Mouse (Mus musculus): ENCODE data around the gene Ugt1a8. TPM values are rescaled to one million over a fixed set of nuclear protein-coding genes. Genes with fewer than 3 reads are reported as not detected.
"Not testable (repeated sequence)": the region's sequence is repeated elsewhere in the genome, so short reads cannot be mapped to it uniquely, and the experiment has no call there.

Ugt1a8 gene
- polyA plus RNA-seq, 1 experiment from 2014 or later = not detected

DNA sequence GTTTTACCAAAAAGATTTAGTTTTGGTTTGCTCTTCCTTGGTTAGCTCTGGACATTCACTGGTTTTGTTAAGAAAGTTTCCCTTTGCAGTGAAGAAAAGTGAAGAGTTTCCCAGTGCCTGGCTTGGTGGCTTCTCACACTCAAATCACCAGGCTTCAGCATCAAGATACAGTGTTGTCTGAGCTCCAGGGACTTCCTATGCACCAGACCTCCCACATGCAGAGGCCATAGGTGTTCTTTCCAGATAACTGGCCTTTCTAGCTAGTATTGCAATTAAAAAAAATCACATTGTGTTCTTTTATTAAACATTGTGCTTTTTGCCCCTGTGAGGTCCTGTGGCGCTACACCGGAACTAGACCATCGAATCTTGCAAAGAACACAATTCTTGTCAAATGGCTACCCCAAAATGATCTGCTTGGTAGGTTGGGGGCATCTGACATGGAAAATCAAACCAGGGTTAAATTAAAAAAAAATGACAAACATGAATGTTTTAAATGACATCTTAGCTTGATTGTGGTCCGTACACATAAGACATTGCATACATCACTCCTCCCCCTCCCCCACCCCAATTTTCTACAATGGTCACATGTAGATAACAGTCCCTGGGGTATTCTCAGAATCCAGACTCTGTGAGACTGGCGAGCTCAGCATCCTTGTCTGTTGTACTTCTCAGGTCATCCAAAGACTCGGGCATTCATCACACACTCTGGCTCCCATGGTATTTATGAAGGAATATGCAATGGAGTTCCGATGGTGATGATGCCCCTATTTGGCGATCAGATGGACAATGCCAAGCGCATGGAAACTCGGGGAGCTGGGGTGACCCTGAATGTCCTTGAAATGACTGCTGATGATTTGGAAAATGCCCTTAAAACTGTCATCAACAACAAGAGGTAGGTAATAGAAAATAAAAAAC lies 128.1 kb downstream of the Ugt1a8 start:
- ATAC-seq (ENCODE audit: insufficient number of reproducible peaks, low FRiP score, low TSS enrichment, low read depth) = no peak

DNA sequence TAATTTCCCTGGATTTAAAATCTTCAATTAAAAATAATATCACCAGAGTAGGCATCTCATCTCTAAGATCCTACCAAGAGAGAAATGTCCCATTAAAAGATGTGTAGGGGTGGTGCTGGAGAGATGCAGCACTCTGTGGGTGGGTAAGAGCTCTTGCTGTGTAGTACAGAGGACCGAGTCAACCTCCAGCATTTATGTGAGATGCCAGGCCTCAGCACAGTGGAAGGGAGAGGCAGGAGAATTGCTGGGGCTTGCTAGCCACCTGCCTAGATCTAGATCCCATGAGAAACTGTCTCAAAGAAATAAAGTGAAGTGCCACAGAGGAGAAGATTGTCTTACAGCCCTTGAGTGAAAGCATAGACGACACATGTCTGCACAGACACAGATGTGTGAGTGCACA lies 128.9 kb downstream of the Ugt1a8 start:
- no peak overlapping the region for H3K9ac ChIP-seq
- no peak for ATAC-seq (ENCODE audit: insufficient number of reproducible peaks, low FRiP score, low TSS enrichment, low read depth)
- H3K27me3 ChIP-seq = no peaks in the 10 kb centered on the region
- no peaks in the 10 kb centered on the region for H3K36me3 ChIP-seq
- no peak overlapping the region for H3K4me3 ChIP-seq (replicated peaks)
- H3K27ac ChIP-seq (replicated peaks) = no peak overlapping the region
- H3K4me2 ChIP-seq (replicated peaks) = no peak overlapping the region
- no peaks in the 10 kb centered on the region for H3K4me1 ChIP-seq
- peaks cover 52% of the 10 kb centered on the region for H3K9me3 ChIP-seq (replicated peaks)
- WGBS = 48% methylated on average over 2 of the region's 2 CpGs

More for the DNA sequence above, 128.1 kb downstream of the Ugt1a8 start:
- no peaks in the 10 kb centered on the region for H3K4me1 ChIP-seq
- no peak overlapping the region for H3K4me3 ChIP-seq (replicated peaks)
- H3K27me3 ChIP-seq = no peaks in the 10 kb centered on the region
- H3K9me3 ChIP-seq (replicated peaks) = peaks cover 55% of the 10 kb centered on the region
- no peak overlapping the region for H3K9ac ChIP-seq
- H3K4me2 ChIP-seq (replicated peaks) = no peak overlapping the region
- H3K27ac ChIP-seq (replicated peaks) = no peak overlapping the region
- 69% methylated on average over 10 of the region's 10 CpGs for WGBS
- no peaks in the 10 kb centered on the region for H3K36me3 ChIP-seq

DNA sequence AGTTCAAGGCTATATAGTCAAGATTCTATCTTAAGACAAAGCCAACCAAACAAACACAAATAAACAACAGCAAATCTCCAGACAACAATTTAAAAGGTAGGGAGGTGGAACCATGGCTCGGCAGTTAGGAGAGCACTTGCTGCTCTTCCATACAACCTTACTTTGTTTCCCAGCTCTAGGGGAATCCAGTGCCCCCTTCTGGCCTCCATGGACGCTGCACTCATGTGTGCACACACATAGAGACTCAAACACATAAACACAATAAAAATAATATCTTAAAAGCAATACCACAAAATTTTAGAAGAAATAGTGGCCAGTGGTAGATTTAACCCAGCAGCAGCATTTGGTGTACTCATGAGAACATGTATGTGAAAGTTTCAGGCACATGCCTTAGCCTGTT lies 129.5 kb downstream of the Ugt1a8 start:
- Histone ChIP-seq H3K36me3 (no peaks in the 10 kb centered on the region), H3K9me3 (replicated peaks) (peaks cover 46% of the 10 kb centered on the region), H3K4me1 (no peaks in the 10 kb centered on the region), H3K9ac (no peak overlapping the region), H3K4me3 (replicated peaks) (no peak overlapping the region), H3K4me2 (replicated peaks) (no peak overlapping the region), H3K27ac (replicated peaks) (no peak overlapping the region), H3K27me3 (no peaks in the 10 kb centered on the region)
- no peak for ATAC-seq (ENCODE audit: insufficient number of reproducible peaks, low FRiP score, low TSS enrichment, low read depth)
- WGBS = 56% methylated on average over 2 of the region's 2 CpGs

DNA sequence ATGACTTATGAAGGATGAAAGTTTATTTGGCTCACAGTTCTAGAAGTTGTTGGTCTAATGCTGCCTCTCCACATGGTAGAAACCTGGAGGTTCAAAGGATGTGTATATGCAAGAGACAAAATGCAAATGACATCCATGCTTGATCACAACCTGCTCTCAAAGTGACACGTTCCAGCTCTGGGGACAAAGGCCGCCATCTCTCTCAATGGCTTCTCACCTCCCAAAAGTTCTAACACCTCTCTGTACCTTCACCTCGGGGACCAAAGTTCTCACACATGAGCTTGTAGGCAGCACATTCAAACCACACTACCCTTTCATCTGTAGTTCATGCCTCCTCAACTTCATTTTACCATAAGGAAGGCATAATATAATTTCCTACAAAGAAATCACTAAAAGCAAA lies 130.0 kb downstream of the Ugt1a8 start:
- Histone ChIP-seq H3K9ac (no peak overlapping the region), H3K27ac (replicated peaks) (no peak overlapping the region), H3K36me3 (no peaks in the 10 kb centered on the region), H3K9me3 (replicated peaks) (peaks cover 42% of the 10 kb centered on the region), H3K4me3 (replicated peaks) (no peak overlapping the region), H3K27me3 (no peaks in the 10 kb centered on the region), H3K4me2 (replicated peaks) (no peak overlapping the region), H3K4me1 (no peaks in the 10 kb centered on the region)
- no peak for ATAC-seq (ENCODE audit: insufficient number of reproducible peaks, low FRiP score, low TSS enrichment, low read depth)
- WGBS = 37% methylated on average over 3 of the region's 3 CpGs

DNA sequence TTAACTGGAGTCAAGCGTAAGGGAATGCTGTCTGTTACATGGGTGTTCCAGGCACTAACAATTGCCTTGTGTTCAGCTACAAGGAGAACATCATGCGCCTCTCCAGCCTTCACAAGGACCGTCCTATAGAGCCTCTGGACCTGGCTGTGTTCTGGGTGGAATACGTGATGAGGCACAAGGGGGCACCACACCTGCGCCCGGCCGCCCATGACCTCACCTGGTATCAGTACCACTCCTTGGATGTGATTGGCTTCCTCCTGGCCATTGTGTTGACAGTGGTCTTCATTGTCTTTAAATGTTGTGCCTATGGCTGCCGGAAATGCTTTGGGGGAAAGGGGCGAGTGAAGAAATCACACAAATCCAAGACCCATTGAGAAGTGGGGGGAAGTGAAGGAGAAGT lies 130.4 kb downstream of the Ugt1a8 start:
- ATAC-seq (ENCODE audit: insufficient number of reproducible peaks, low FRiP score, low TSS enrichment, low read depth) = no peak
- Histone ChIP-seq H3K9ac (no peak overlapping the region), H3K36me3 (no peaks in the 10 kb centered on the region), H3K4me3 (replicated peaks) (no peak overlapping the region), H3K27me3 (no peaks in the 10 kb centered on the region), H3K9me3 (replicated peaks) (peaks cover 37% of the 10 kb centered on the region), H3K4me1 (no peaks in the 10 kb centered on the region), H3K27ac (replicated peaks) (no peak overlapping the region), H3K4me2 (replicated peaks) (no peak overlapping the region)
- WGBS = 73% methylated on average over 9 of the region's 9 CpGs

DNA sequence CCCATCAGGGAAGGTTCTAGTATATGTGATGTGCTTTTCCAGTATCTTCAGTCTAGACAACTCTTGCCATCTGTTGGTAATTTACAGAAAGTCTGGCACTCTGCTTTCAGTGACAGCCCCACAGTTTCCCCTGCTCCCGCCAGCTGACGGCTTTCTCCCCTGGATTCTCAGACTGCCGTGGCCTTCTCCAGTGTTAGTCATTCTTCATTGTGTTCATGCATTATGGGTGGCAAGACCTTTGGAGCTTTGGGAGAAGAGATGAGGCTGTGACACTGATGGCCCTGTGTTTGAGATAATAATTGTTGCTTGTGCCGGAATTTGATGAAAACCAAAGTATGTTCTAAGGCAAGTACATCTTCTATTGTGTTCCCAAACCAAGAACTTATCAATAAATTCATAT lies 131.0 kb downstream of the Ugt1a8 start:
- Histone ChIP-seq H3K27ac (replicated peaks) (no peak overlapping the region), H3K4me1 (no peaks in the 10 kb centered on the region), H3K4me2 (replicated peaks) (no peak overlapping the region), H3K27me3 (no peaks in the 10 kb centered on the region), H3K9ac (no peak overlapping the region), H3K9me3 (replicated peaks) (peaks cover 32% of the 10 kb centered on the region), H3K36me3 (no peaks in the 10 kb centered on the region), H3K4me3 (replicated peaks) (no peak overlapping the region)
- ATAC-seq (ENCODE audit: insufficient number of reproducible peaks, low FRiP score, low TSS enrichment, low read depth) = no peak
- WGBS = 45% methylated on average over 4 of the region's 4 CpGs

DNA sequence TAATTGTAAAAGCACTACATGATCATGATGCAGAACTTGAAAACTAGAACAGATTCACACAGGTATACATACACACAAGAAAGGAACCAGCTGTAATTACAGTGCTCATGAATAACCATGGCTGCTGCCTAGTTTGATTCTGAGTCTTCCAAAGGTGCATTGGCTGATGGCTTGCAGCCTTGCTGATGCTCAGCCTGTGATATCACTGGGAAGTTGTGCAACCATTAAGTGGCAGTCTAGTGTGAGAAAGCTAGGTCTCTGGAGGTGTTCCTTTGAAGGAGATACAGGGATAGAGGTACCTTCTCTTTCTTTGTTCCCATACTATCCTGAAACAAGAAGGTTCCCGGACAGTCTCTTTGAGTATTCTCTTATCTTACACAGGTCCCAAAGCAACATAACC lies 131.4 kb downstream of the Ugt1a8 start:
- 16% methylated on average over 1 of the region's 1 CpGs for WGBS
- H3K27me3 ChIP-seq = no peaks in the 10 kb centered on the region

DNA sequence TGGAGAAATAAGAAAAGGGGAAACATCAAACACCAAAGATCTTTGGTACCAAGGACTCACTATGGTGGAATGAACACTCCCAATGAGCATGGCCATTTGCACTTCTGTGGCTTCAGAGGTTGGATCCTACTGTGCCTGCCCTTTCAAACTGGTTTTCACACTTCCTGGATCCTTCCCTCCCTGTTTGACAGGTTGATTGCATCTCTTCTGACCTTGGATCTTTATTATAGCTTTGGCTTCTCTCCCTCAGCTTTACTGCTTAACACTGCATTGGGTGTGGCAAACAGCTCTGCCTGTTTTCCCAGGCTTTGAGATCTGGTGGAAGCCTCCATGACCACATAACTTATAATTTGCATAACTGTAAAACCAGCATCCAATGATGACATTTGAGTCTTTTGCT lies 132.7 kb downstream of the Ugt1a8 start:
- Histone ChIP-seq H3K4me1 (no peaks in the 10 kb centered on the region), H3K27ac (replicated peaks) (no peak overlapping the region), H3K9ac (no peak overlapping the region), H3K4me2 (replicated peaks) (no peak overlapping the region), H3K9me3 (replicated peaks) (peaks cover 17% of the 10 kb centered on the region), H3K27me3 (no peaks in the 10 kb centered on the region), H3K36me3 (no peaks in the 10 kb centered on the region), H3K4me3 (replicated peaks) (no peak overlapping the region)
- no peak for ATAC-seq (ENCODE audit: insufficient number of reproducible peaks, low FRiP score, low TSS enrichment, low read depth)

More for the DNA sequence above, 131.4 kb downstream of the Ugt1a8 start:
- H3K9me3 ChIP-seq (replicated peaks) = peaks cover 27% of the 10 kb centered on the region
- no peak overlapping the region for H3K27ac ChIP-seq (replicated peaks)
- no peak overlapping the region for H3K9ac ChIP-seq
- H3K36me3 ChIP-seq = no peaks in the 10 kb centered on the region
- no peaks in the 10 kb centered on the region for H3K4me1 ChIP-seq
- H3K4me2 ChIP-seq (replicated peaks) = no peak overlapping the region
- no peak for ATAC-seq (ENCODE audit: insufficient number of reproducible peaks, low FRiP score, low TSS enrichment, low read depth)
- no peak overlapping the region for H3K4me3 ChIP-seq (replicated peaks)

DNA sequence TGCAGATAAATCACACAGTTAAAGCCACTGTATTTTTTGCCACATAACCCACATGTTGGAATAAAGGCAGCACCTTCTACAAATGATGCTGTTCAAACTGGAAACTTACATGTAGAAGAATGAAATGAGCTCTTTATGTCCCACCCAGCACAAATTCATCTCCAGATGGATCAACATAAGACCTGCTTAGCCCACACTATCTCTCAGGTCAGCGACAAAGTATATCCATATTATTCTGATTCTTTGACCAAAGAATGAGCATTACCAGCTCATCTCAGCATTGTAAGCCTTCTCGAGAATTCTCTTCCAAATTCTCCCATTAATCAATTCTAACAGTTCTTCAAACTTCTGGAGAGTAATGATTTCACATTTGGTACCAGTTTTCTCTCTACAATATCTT lies 134.6 kb downstream of the Ugt1a8 start:
- WGBS = 44% methylated on average over 2 of the region's 2 CpGs
- H3K9ac ChIP-seq = no peak overlapping the region
- no peaks in the 10 kb centered on the region for H3K4me1 ChIP-seq

DNA sequence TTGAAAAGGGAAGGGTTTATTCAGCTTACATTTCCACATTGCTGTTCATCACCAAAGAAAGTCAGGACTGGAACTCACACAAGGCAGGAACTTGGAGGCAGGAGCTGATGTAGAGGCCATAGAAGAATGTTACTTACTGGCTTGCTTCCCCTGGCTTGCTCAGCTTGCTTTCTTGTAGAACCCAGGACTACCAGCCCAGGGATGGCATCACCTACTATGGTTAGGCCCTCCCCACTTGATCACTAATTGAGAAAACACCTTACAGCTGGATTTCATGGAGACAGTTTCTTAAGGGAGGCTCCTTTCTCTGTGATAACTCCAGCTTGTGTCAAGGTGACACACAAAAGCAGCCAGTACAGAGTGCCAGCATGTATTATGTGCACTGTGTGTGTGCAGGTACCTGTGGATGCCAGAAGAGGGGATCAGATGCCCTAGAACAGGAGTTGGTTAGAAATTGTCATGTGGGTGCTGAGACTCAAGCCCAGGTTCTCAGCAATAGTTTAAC lies 135.4 kb downstream of the Ugt1a8 start:
- H3K27ac ChIP-seq (replicated peaks); H3K27me3 ChIP-seq; ATAC-seq (ENCODE audit: insufficient number of reproducible peaks, low FRiP score, low TSS enrichment, low read depth); H3K4me1 ChIP-seq; H3K4me3 ChIP-seq (replicated peaks); H3K36me3 ChIP-seq; H3K9ac ChIP-seq; H3K4me2 ChIP-seq (replicated peaks): not testable (repeated sequence)
- peaks cover 25% of the 10 kb centered on the region for H3K9me3 ChIP-seq (replicated peaks)

More for the DNA sequence above, 134.6 kb downstream of the Ugt1a8 start:
- Histone ChIP-seq H3K9me3 (replicated peaks) (peaks cover 23% of the 10 kb centered on the region), H3K4me3 (replicated peaks) (no peak overlapping the region), H3K27ac (replicated peaks) (no peak overlapping the region), H3K4me2 (replicated peaks) (no peak overlapping the region), H3K27me3 (no peaks in the 10 kb centered on the region), H3K36me3 (no peaks in the 10 kb centered on the region)
- no peak for ATAC-seq (ENCODE audit: insufficient number of reproducible peaks, low FRiP score, low TSS enrichment, low read depth)

DNA sequence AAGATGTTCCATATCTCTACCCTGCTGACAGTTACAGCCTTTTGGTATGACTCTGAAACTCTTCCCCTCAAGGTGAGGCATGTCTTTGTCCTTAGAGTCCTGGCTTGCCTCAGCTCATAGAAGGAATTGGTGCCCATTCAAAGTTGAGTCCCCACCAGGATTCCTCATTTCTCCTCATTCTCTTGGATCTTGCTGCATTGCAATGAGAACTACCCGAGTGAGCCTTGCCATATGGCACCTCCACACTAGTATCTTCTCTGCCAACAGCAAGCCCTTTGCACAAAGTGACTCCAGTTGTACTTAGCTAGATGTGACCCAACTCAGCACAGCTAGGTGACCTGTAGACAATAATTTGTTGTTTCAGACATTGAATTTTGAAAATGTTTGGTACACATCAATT lies 136.0 kb downstream of the Ugt1a8 start:
- ATAC-seq (ENCODE audit: insufficient number of reproducible peaks, low FRiP score, low TSS enrichment, low read depth) = no peak
- Histone ChIP-seq H3K9me3 (replicated peaks) (peaks cover 30% of the 10 kb centered on the region), H3K4me1 (no peaks in the 10 kb centered on the region), H3K36me3 (no peaks in the 10 kb centered on the region), H3K4me3 (replicated peaks) (no peak overlapping the region), H3K4me2 (replicated peaks) (no peak overlapping the region), H3K9ac (no peak overlapping the region), H3K27me3 (no peaks in the 10 kb centered on the region), H3K27ac (replicated peaks) (no peak overlapping the region)
- 48% methylated on average over 1 of the region's 1 CpGs for WGBS
